Mouse (Mus musculus) liver, adult 2 months (tissue): ENCODE data around the gene Klf1. TPM values are rescaled to one million over a fixed set of nuclear protein-coding genes. Genes with fewer than 3 reads are reported as not detected.

Experiments
- DNase-seq: peaks from one replicate; pipeline ENCODE4 v3.0.0-alpha.2; 2011; ENCODE audit warnings: low read depth, low spot score; ENCODE audit errors: extremely low read depth
- H3K27ac ChIP-seq: fragments of 200-500 bp; replicated peaks from 2 replicates; pipeline ENCODE4 v1.5.1; 2012; ENCODE audit warnings: low read depth, mild to moderate bottlenecking, control low read depth, inconsistent platforms, low read length; ENCODE audit not compliant: insufficient read depth
- H3K27me3 ChIP-seq: fragments of 200-500 bp; 2 replicates; pipeline ENCODE4 v1.6.1; 2012; ENCODE audit warnings: mild to moderate bottlenecking, moderate library complexity, low read length, inconsistent platforms; ENCODE audit not compliant: control insufficient read depth, insufficient read depth
- H3K36me3 ChIP-seq: fragments of 200-500 bp; 2 replicates; pipeline ENCODE4 v1.6.1; 2012; ENCODE audit warnings: low read length, inconsistent platforms; ENCODE audit not compliant: control insufficient read depth, insufficient read depth
- H3K4me1 ChIP-seq: fragments of 200-500 bp; 2 replicates; pipeline ENCODE4 v1.6.1; 2011; ENCODE audit warnings: low read length; ENCODE audit not compliant: control insufficient read depth, insufficient read depth
- H3K4me3 ChIP-seq: fragments of 200-500 bp; 2 replicates; pipeline ENCODE4 v1.5.1; 2011; ENCODE audit warnings: low read depth, mild to moderate bottlenecking, control low read depth, low read length, moderate library complexity; ENCODE audit not compliant: insufficient read depth
- H3K79me2 ChIP-seq: fragments of 200-500 bp; 2 replicates; pipeline ENCODE4 v1.6.1; 2012; ENCODE audit warnings: inconsistent platforms, mild to moderate bottlenecking, low read length, moderate library complexity; ENCODE audit not compliant: control insufficient read depth, insufficient read depth
- H3K9ac ChIP-seq: fragments of 200-500 bp; 2 replicates; pipeline ENCODE4 v1.6.1; 2012; ENCODE audit warnings: low read depth, mild to moderate bottlenecking, control low read depth, inconsistent platforms, low read length
- CTCF ChIP-seq: fragments of 200-500 bp; IDR thresholded peaks from 2 replicates; pipeline ENCODE4 v1.5.1; 2011; ENCODE audit warnings: low read depth, low read length, control low read depth
- POLR2A ChIP-seq: fragments of 200-500 bp; IDR thresholded peaks from 2 replicates; pipeline ENCODE4 v1.6.1; 2011; ENCODE audit warnings: low read length, control low read depth; ENCODE audit not compliant: insufficient read depth; ENCODE audit errors: extremely low read depth
- WGBS: fragments of 180-500 bp; shearing (Covaris S2); methylation state at CpG from one replicate; pipeline ENCODE4 v1.1.7; 2018; 5-methylcytosine and 5-hydroxymethylcytosine counted together
- polyA plus RNA-seq: library from polyadenylated mRNA; depleted of rRNA; stranded (reverse); fragments of >200 nt; gene quantifications from 2 replicates; pipeline ENCODE4 v1.2.3, GENCODE M21; 2012
- total RNA-seq: library from RNA; depleted of rRNA; stranded (reverse); fragments of >200 nt; gene quantifications from 2 replicates; pipeline ENCODE4 v1.2.3, GENCODE M21; 2014

Klf1 gene
- total and polyA plus RNA-seq, 2 experiments = 5.8 to 6.6 TPM

DNA sequence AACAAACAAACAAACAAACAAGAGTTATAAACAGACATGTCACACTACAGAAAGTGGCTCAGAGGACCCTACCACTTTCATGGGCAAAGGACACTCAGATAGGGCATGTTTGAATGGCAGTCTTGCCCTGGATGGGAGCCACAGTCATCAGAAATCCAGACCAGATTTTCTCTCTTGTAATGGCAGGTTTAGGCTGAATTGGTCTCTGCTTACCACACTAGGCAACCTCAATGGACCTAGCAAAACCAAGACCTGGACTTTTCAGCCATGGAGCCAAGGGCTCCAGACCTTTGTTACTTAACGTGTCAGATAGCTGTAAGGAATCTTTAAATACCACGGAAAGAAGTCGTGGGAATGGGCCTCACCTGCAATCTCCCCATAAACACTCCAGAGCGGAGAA lies 42.0 kb downstream of the Klf1 start:
- WGBS = 25% methylated on average over 4 of the region's 4 CpGs
- H3K4me1 ChIP-seq = peaks cover 3% of the 10 kb centered on the region; the same call in 1 of the 2 replicates
- H3K9ac ChIP-seq = no peak overlapping the region
- peaks cover 19% of the 10 kb centered on the region for H3K27me3 ChIP-seq
- no peak for DNase-seq
- H3K27ac ChIP-seq = no peak overlapping the region
- H3K4me3 ChIP-seq = no peak overlapping the region
- H3K36me3 ChIP-seq = no peaks in the 10 kb centered on the region
- TF ChIP-seq POLR2A (no peak), CTCF (no peak)
- H3K79me2 ChIP-seq = no peaks in the 10 kb centered on the region

DNA sequence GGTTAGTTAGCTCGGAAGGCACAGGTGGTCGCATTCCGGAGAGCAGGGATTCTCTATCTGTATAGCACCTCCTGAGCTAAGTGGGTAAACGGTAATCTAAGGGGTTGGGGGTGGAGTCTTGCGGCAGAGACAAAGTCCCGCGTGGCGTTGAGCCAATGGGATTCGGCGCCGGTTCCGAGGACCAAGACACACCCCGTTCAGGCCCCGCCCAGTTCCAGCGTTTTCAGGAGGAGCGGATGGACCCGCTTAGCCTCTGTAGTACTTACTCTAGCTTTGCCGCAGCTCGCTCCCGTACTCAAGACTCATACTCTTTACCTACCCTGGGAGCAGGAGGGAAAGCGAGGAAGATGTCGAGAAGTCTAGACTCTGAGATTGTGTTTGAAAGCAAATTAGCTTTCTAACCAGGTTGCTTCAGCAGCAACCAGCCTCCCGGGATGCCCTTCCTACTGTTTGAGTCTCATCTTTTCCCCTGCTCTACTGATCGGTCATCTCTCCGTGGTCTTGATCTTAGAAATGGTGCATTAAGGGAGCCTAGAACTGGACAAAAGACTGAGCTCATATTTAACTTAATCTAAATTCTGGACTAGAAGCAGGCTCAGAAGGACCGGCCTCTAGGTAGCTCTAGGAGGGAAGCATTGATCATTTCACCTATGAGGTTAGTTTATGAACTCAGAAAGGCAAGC lies 42.9 kb downstream of the Klf1 start:
- Histone ChIP-seq H3K27ac (no peak overlapping the region), H3K36me3 (no peaks in the 10 kb centered on the region), H3K79me2 (no peaks in the 10 kb centered on the region), H3K4me1 (peaks cover 3% of the 10 kb centered on the region; the same call in 1 of the 2 replicates), H3K9ac (no peak overlapping the region), H3K27me3 (peaks cover 19% of the 10 kb centered on the region), H3K4me3 (no peak overlapping the region)
- TF ChIP-seq POLR2A (no peak), CTCF (no peak)
- 6% methylated on average over 26 of the region's 26 CpGs for WGBS
- DNase-seq = peak; percentile 30

DNA sequence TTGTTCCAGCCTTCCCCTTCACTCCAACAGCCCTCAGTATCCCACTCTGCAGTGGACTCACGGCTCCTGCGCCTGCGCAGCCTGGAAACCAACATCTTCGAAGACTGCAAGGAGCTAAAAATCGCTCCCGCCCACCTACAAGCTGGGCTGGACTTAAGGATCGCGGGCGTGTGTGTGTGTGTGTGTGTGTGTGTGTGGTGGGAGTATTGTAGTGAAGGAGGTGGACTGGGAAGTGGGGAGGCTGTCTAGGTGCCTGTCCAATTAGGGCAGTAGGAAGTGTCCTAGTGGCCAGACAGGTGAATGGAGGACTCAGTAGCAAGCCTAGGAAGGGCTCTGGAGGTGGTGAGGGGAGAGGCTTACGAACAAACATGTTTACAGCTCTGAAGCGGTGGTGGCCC lies 43.5 kb downstream of the Klf1 start:
- Histone ChIP-seq H3K79me2 (no peaks in the 10 kb centered on the region), H3K4me3 (no peak overlapping the region), H3K36me3 (no peaks in the 10 kb centered on the region), H3K9ac (no peak overlapping the region), H3K27ac (no peak overlapping the region), H3K4me1 (peaks cover 3% of the 10 kb centered on the region; the same call in 1 of the 2 replicates), H3K27me3 (peaks cover 19% of the 10 kb centered on the region)
- no peak for DNase-seq
- WGBS = 15% methylated on average over 11 of the region's 11 CpGs
- TF ChIP-seq POLR2A = no peak
- no peak for TF ChIP-seq CTCF

DNA sequence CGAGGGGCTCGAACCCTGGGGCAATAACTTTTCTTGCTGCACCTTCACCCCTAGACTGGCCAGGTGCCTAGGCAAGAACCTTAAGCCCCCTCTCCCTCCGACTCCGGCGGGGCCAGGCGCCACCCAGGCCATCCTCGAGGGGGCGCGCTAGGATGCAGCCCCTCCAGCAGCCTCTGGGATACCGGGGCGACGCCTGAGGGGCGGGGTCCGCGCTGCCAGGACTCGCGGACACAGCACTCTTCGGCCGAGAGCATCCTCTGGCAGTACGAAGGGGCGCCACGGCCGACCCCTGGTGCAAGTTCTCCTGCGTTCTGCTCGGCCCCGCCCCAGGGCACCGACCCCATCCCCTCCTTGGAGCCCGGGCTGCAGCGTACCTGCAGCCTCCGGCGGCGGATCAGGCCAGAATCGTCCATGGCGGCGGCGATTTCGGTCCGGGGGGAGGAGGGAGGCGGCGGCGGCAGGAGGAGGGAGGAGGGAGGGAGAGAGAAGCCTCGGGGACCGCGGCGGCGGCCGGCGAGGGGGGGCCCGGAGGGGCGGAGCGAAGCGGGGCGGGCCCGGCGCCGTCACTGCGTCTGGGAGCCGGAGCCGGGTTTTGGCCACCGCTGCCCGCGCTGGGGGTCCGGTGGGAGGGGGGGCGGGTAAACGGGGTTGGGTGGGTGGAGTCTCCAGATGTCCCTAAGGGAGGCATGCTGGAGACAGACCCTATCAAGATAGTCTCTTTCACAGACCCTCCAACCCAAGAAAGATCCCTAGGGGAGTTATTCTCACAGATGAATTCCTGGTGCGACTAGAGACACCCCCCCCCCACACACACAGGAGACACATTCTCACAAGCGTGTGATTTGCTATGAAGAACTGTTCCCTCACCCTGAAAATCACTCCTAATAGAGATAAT lies 44.2 kb downstream of the Klf1 start:
- TF ChIP-seq POLR2A (no peak), CTCF (no peak)
- H3K4me3 ChIP-seq = no peak overlapping the region
- H3K27ac ChIP-seq = no peak overlapping the region
- H3K27me3 ChIP-seq = peaks cover 22% of the 10 kb centered on the region
- 3% methylated on average over 45 of the region's 67 CpGs for WGBS
- H3K4me1 ChIP-seq = peaks cover 3% of the 10 kb centered on the region; the same call in 1 of the 2 replicates
- H3K9ac ChIP-seq = no peak overlapping the region
- H3K79me2 ChIP-seq = no peaks in the 10 kb centered on the region
- no peaks in the 10 kb centered on the region for H3K36me3 ChIP-seq
- DNase-seq = no peak

DNA sequence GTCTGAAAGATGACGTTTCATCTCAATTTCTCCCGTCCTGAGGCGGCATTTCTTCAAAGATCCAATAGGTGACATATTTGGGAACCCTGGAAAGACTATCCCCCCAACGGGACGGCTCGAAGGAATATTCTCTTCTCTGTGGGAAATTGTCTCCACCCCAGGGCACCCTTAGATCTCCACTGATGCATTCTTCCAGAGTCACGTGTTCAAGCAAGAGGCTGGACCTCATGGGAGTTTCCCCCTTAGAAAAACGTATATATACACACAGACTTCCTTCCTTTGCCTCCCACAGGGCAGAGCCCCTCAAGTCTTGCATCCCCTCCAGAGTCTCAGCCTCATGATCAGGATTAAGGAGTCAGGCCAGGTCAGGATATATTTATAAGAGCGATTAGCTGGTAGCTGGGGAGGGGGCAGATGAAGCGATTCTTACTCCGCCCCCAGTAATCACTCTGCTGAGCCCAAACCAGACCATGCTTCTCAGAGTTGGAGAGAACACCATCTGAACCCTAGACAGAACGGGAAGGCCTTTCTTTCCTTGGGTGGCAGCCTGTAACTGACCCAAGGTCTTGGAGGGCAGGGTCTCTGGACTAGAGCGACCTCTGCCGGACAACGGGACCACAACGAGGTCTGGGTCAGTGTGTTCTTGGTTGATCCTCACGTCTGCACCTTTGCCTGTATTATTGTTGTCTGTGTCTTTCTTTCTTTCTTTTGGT lies 45.0 kb downstream of the Klf1 start, which contains the start of gene Rtbdn:
Gene Rtbdn, plus strand, starts transcription at position 464 of the 713 bp plus-strand sequence.
- TF ChIP-seq CTCF = peak; percentile 44; the same call in 1 of the 2 replicates
- TF ChIP-seq POLR2A = no peak
- no peak within 1 kb of the TSS for H3K9ac ChIP-seq
- DNase-seq = no peak
- 14% methylated on average over 17 of the region's 17 CpGs for WGBS
- H3K36me3 ChIP-seq = no peaks in the 10 kb centered on the region
- H3K27me3 ChIP-seq = peaks cover 22% of the 10 kb centered on the region
- H3K79me2 ChIP-seq = no peaks in the 10 kb centered on the region
- H3K4me1 ChIP-seq = peaks cover 3% of the 10 kb centered on the region; the same call in 1 of the 2 replicates
- no peak within 1 kb of the TSS for H3K27ac ChIP-seq
- H3K4me3 ChIP-seq = no peak within 1 kb of the TSS
